Mouse (Mus musculus): ENCODE measurements around the gene Dab1.

Dab1 gene

GRCm38 (mm10) chr4:104444985-104445384, 825.8 kb downstream of the Dab1 start:
- no peak for DNase-seq (ENCODE audit: low read depth, low spot score)

GRCm38 (mm10) chr4:104448199-104448598, 829.0 kb downstream of the Dab1 start:
- DNase-seq (ENCODE audit: low read depth, low spot score) = no peak

GRCm38 (mm10) chr4:104450645-104451044, 831.5 kb downstream of the Dab1 start:
- no peak for DNase-seq (ENCODE audit: low read depth, low spot score)

- no peak for DNase-seq (ENCODE audit: low read depth, low spot score)
Measured at GRCm38 (mm10) chr4:104452587-104452986, 833.4 kb downstream of the Dab1 start.

- no peak for DNase-seq (ENCODE audit: low read depth, low spot score)
Measured at GRCm38 (mm10) chr4:104455151-104455550, 836.0 kb downstream of the Dab1 start.

GRCm38 (mm10) chr4:104455760-104456159, 836.6 kb downstream of the Dab1 start:
- DNase-seq (ENCODE audit: low read depth, low spot score) = no peak

GRCm38 (mm10) chr4:104456173-104456873, 837.2 kb downstream of the Dab1 start:
- DNase-seq (ENCODE audit: low read depth, low spot score) = no peak

- no peak for DNase-seq (ENCODE audit: low read depth, low spot score)
Measured at GRCm38 (mm10) chr4:104458726-104459125, 839.6 kb downstream of the Dab1 start.

GRCm38 (mm10) chr4:104461106-104462011, 842.2 kb downstream of the Dab1 start:
- no peak for DNase-seq (ENCODE audit: low read depth, low spot score)

- no peak for DNase-seq (ENCODE audit: low read depth, low spot score)
Measured at GRCm38 (mm10) chr4:104462932-104463780, 844.0 kb downstream of the Dab1 start.

GRCm38 (mm10) chr4:104463781-104464170, 844.6 kb downstream of the Dab1 start:
- DNase-seq (ENCODE audit: low read depth, low spot score) = no peak

- DNase-seq (ENCODE audit: low read depth, low spot score) = no peak
Measured at GRCm38 (mm10) chr4:104465594-104465993, 846.4 kb downstream of the Dab1 start.

GRCm38 (mm10) chr4:104468666-104469065, 849.5 kb downstream of the Dab1 start:
- DNase-seq (ENCODE audit: low read depth, low spot score) = no peak

GRCm38 (mm10) chr4:104472915-104473314, 853.8 kb downstream of the Dab1 start:
- no peak for DNase-seq (ENCODE audit: low read depth, low spot score)

- DNase-seq (ENCODE audit: low read depth, low spot score) = no peak
Measured at GRCm38 (mm10) chr4:104476841-104477240, 857.7 kb downstream of the Dab1 start.

- no peak for DNase-seq (ENCODE audit: low read depth, low spot score)
Measured at GRCm38 (mm10) chr4:104483948-104484347, 864.8 kb downstream of the Dab1 start.

- no peak for DNase-seq (ENCODE audit: low read depth, low spot score)
Measured at GRCm38 (mm10) chr4:104497221-104497620, 878.1 kb downstream of the Dab1 start.

- no peak for DNase-seq (ENCODE audit: low read depth, low spot score)
Measured at GRCm38 (mm10) chr4:104500112-104500511, 881.0 kb downstream of the Dab1 start.

- no peak for DNase-seq (ENCODE audit: low read depth, low spot score)
Measured at GRCm38 (mm10) chr4:104500646-104501045, 881.5 kb downstream of the Dab1 start.

GRCm38 (mm10) chr4:104501245-104501644, 882.1 kb downstream of the Dab1 start:
- DNase-seq (ENCODE audit: low read depth, low spot score) = no peak

GRCm38 (mm10) chr4:104504916-104505315, 885.8 kb downstream of the Dab1 start:
- DNase-seq (ENCODE audit: low read depth, low spot score) = no peak
